Mouse (Mus musculus) ovary, adult 18-20 months (tissue): ENCODE measurements around the gene Slco3a1.

Experiments used
- DNase-seq: peaks from one replicate; pipeline ENCODE4 v3.0.0; 2022; ENCODE audit warnings: low spot score, mixed read lengths

The Slco3a1 gene

GRCm38 (mm10) chr7:74528182-74528581, 26.4 kb downstream of the Slco3a1 start:
- DNase-seq = no peak

GRCm38 (mm10) chr7:74527689-74528088, 26.9 kb downstream of the Slco3a1 start:
- DNase-seq = no peak

GRCm38 (mm10) chr7:74526030-74526429, 28.6 kb downstream of the Slco3a1 start:
- DNase-seq = no peak

- no peak for DNase-seq
Measured at GRCm38 (mm10) chr7:74525586-74525985, 29.0 kb downstream of the Slco3a1 start.

- no peak for DNase-seq
Measured at GRCm38 (mm10) chr7:74524188-74524971, 30.2 kb downstream of the Slco3a1 start.

GRCm38 (mm10) chr7:74523086-74523485, 31.5 kb downstream of the Slco3a1 start:
- DNase-seq = no peak

GRCm38 (mm10) chr7:74522260-74522659, 32.3 kb downstream of the Slco3a1 start:
- no peak for DNase-seq

GRCm38 (mm10) chr7:74519386-74519785, 35.2 kb downstream of the Slco3a1 start:
- no peak for DNase-seq

- peak; percentile 62 for DNase-seq
Measured at GRCm38 (mm10) chr7:74518776-74519175, 35.8 kb downstream of the Slco3a1 start.

DNA sequence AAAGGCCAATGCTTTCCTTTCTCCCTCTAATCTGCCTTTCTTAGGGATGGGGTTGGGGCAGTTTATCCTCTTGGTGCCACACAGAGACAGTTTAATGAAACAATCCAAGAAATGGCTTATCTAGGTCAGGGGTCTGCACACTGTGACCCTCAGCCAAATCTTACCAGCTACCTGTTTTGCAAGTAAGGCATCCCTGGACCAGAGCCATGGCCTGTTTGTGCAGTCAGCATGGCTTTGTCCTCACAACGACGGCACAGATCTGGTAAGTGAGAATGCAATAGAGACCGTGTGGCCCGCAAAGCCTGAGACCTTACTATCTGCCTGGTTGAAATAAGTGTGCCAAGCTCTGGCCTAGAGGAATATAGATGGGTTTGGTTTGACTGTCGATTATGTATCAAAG, 36.3 kb downstream of the Slco3a1 start:
- DNase-seq = no peak

DNA sequence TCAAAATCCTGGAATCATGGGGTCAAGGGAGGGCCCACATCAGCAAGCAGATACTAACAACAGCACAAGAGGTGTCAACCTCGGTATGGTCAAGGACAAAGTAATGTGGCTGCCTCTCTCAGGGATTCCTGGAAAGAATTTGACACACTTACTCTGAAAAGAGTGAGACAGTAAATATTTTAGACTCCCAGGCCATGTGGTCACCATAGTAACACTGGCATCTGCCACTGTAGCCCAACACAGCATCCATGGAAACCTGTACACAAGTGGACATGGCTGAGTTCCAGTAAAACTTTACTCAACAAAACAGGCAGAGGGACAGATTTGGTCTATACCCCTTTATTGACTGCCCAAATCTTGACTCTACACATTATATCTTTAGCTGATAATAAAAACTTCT, 43.9 kb downstream of the Slco3a1 start:
- peak; percentile 23 for DNase-seq

- no peak for DNase-seq
Measured at GRCm38 (mm10) chr7:74508205-74508604, 46.4 kb downstream of the Slco3a1 start.

GRCm38 (mm10) chr7:74506856-74507255, 47.7 kb downstream of the Slco3a1 start:
- peak; percentile 53 for DNase-seq

DNA sequence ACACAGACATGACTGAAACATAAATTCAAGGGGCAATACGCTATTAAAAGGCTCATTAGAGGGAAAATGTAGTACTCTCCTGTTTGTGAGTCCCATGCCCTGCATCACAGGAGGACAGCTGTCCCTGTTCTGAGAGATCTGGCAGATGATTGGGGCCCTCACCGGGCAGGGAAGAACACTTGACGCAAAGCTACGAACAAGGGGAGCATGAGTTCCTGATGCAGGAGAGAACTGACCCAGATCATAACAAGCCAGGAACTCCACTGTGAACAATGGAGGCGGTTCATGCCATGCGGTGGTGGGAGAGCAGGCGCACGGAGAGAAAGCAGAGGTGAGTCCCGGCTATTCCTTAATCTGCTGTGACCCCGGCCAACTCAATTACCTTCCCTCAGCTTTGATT, 48.9 kb downstream of the Slco3a1 start:
- DNase-seq = no peak

DNA sequence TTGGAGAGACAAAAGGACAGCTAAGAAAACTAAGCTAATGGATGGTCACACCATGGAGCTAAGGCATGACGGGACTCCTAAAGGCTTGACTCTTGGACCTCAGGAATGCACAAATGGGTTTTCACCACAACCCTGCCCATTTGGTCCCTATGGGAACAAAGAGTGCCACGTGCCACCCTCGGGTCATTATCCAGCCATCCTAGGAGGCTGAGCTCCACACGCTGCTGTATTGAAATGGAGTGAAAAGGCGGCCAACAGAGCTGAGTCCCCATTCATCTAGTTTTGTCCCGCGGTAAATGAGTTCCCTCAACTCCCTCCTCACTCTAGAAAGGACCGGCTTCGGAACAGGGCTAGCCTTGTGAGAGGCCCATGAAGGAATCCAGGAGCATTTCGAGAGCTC, 53.4 kb downstream of the Slco3a1 start:
- DNase-seq = no peak

DNA sequence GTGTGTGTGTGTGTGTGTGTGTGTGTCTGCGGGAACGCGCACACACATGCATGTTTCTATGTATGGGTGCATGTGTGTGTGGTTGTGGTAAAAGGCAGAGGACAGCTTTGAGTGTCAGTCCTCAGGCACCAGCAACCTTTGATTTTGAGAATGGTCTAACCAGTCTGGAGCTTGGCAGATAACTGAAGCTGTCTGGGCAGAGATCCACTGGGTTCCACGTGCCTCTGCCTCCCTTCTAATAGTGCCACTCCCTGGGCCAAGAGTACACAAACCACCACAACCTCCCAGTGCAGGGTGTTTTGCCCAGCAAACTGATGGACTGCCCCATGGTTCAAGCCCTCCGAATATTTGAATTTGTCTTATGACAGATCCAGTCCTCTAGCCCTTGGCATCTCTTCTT, 55.1 kb downstream of the Slco3a1 start:
- DNase-seq = no peak

- DNase-seq = no peak
Measured at GRCm38 (mm10) chr7:74498266-74498980, 56.2 kb downstream of the Slco3a1 start.

GRCm38 (mm10) chr7:74497203-74497602, 57.4 kb downstream of the Slco3a1 start:
- no peak for DNase-seq

- no peak for DNase-seq
Measured at GRCm38 (mm10) chr7:74495451-74495850, 59.1 kb downstream of the Slco3a1 start.

DNA sequence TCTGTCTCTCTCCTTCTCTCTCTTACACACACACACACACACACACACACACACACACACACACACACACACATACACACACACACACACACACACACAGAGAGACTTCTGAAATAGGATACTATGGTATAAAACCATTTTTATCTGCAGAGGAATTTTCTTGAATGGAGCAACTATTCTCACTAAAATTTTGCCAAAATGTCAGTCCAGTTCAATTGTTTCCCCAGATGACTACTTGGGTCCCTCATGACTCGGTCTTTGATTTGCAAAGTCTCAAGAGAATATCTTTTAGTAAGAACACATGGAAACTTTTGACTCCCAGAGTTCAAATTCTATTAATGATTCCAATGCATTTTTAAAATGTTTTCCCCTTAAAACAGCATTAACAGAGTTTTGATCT, 60.8 kb downstream of the Slco3a1 start:
- DNase-seq = no peak

GRCm38 (mm10) chr7:74491683-74492355, 62.8 kb downstream of the Slco3a1 start:
- no peak for DNase-seq

- DNase-seq = no peak
Measured at GRCm38 (mm10) chr7:74488141-74488540, 66.4 kb downstream of the Slco3a1 start.

DNA sequence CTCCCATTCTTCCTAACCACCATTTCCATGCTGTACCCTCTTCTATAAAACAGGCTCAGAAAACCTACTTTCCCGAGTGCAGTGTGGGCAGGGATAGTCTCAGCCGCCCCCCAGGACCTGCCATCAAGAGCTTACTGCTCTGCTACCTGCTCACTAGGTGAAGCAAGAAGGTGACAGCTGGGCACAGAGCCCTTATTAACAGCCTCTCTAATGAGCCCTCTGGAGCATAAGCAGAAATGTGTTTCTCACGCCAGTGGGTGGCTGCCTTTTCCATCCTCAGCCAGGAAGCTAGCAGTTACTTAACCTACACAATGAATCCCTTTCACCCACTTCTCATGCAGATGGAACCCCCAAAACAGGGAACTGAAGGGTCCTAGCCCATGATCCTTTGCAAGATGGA, 66.9 kb downstream of the Slco3a1 start:
- DNase-seq = no peak
